Mouse (Mus musculus) midbrain, postnatal 0 days (tissue): ENCODE measurements at regions not wholly inside any gene's neighbourhood (a gene's known extent, or its start where the extent isn't known, plus 50 kb on each side); places are given as distances from the start of the nearest gene placed in this dataset.
A peak's percentile ranks its signal among the peaks of the same experiment; 100 is the strongest.

Experiments
- ATAC-seq: fragments of 200-750 bp; cut with Nextera tagmentation; 2 replicates; pipeline ENCODE4 v1.8.0; 2017; ENCODE audit warnings: moderate number of reproducible peaks, mild to moderate bottlenecking, moderate TSS enrichment, moderate library complexity; ENCODE audit not compliant: low FRiP score
- DNase-seq: peaks from one replicate; pipeline ENCODE4 v3.0.0-alpha.2; 2015; ENCODE audit warnings: low spot score
- H3K27ac ChIP-seq: fragments of 300-500 bp; sonication (generic); 2 replicates; pipeline ENCODE4 v1.5.1; 2014; ENCODE audit warnings: low read depth, mild to moderate bottlenecking, low read length, mixed read lengths
- H3K27me3 ChIP-seq: fragments of 300-500 bp; sonication (generic); 2 replicates; pipeline ENCODE4 v1.6.1; 2014; ENCODE audit warnings: low read length, control low read depth, mixed read lengths; ENCODE audit not compliant: insufficient read depth
- H3K36me3 ChIP-seq: fragments of 300-500 bp; sonication (generic); 2 replicates; pipeline ENCODE4 v1.6.1; 2014; ENCODE audit warnings: low read length, control low read depth, mixed read lengths; ENCODE audit not compliant: insufficient read depth
- H3K4me1 ChIP-seq: fragments of 300-500 bp; sonication (generic); 2 replicates; pipeline ENCODE4 v1.6.1; 2014; ENCODE audit warnings: mild to moderate bottlenecking, control low read depth, antibody characterized with exemption, low read length, mixed read lengths; ENCODE audit not compliant: insufficient read depth
- H3K4me2 ChIP-seq: fragments of 300-500 bp; sonication (generic); 2 replicates; pipeline ENCODE4 v1.6.1; 2014; ENCODE audit warnings: low read depth, mild to moderate bottlenecking, low read length, mixed read lengths; ENCODE audit not compliant: poor library complexity, severe bottlenecking
- H3K4me3 ChIP-seq: fragments of 300-500 bp; sonication (generic); 2 replicates; pipeline ENCODE4 v1.5.1; 2014; ENCODE audit warnings: low read depth, mild to moderate bottlenecking, low read length, moderate library complexity
- H3K9ac ChIP-seq: fragments of 300-500 bp; sonication (generic); replicated peaks from 2 replicates; pipeline ENCODE4 v1.6.1; 2014; ENCODE audit warnings: mild to moderate bottlenecking, low read length, moderate library complexity, mixed read lengths; ENCODE audit not compliant: poor library complexity, severe bottlenecking
- H3K9me3 ChIP-seq: fragments of 300-500 bp; sonication (generic); 2 replicates; pipeline ENCODE4 v1.6.1; 2016; ENCODE audit warnings: low read length, control low read depth
- CTCF ChIP-seq: IDR thresholded peaks from 2 replicates; pipeline ENCODE4 v1.5.1; 2016; ENCODE audit warnings: antibody characterized with exemption, mild to moderate bottlenecking
- WGBS: fragments of 180-500 bp; shearing (Covaris S2); extraction: QIAGEN DNeasy Blood & Tissue Kit; methylation state at CpG from one replicate; pipeline ENCODE4 v1.1.7; 2014; 5-methylcytosine and 5-hydroxymethylcytosine counted together

DNA sequence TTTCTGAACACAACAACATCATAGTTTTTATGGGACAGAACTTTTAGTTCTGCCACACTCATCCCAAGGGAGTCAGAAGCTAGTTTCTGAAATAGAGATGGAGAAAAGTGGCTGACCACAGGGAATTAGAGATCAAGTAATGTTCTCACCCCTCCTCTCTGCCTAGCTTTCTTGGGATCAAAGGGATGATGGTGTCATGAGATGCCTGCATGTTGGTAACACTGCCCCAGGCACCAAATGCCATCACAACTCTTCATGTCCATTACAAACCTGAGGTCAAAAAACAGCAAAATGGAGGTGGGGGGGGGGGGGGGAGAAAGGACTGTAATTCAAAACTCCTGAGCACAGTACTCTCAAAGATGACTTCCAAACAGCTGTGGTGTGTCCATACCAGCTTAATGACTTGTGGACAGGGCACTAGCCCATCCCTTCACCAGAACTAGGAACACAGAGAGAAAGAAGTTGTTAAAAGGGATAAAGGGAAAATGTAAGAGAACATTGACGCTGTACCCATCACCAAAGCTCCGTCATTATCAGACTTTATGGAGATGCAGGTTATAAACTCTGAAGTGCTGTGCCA, 127.9 kb upstream of the Tfap2d start:
- Histone ChIP-seq H3K4me3 (no peak overlapping the region), H3K36me3 (no peaks in the 10 kb centered on the region), H3K27ac (peak overlapping the region; percentile 21; the same call in 1 of the 2 replicates), H3K9ac (no peak overlapping the region), H3K4me2 (no peak overlapping the region), H3K4me1 (no peaks in the 10 kb centered on the region), H3K9me3 (no peaks in the 10 kb centered on the region), H3K27me3 (no peaks in the 10 kb centered on the region)
- DNase-seq, result no peak
- TF ChIP-seq CTCF, result no peak
- no peak for ATAC-seq
- WGBS, result 85% methylated on average over 2 of the region's 2 CpGs

DNA sequence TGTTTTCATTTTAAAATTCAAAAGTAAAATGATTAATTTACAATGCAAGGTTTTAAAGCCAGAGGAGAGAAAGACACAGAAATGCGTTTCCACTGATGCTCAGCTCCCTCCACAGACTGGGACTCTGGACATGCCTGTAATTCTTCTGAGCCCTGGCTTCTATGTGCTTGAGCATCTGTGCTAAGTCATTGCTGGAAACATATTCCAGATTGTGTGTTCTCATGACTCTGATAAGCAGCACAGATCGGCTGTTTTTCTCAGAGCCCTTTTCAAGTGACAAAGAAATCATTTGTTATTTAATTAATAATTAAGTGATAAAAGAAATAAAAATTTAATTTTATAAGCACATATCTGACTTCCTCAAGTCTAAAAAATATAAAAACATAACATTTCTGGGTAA, 127.3 kb upstream of the Tfap2d start:
- Histone ChIP-seq H3K27me3 (no peaks in the 10 kb centered on the region), H3K9me3 (no peaks in the 10 kb centered on the region), H3K27ac (peak overlapping the region; percentile 21; the same call in 1 of the 2 replicates), H3K4me2 (no peak overlapping the region), H3K9ac (no peak overlapping the region), H3K4me3 (no peak overlapping the region), H3K4me1 (no peaks in the 10 kb centered on the region), H3K36me3 (no peaks in the 10 kb centered on the region)
- ATAC-seq, result no peak
- 63% methylated on average over 2 of the region's 2 CpGs for WGBS
- no peak for DNase-seq
- no peak for TF ChIP-seq CTCF

DNA sequence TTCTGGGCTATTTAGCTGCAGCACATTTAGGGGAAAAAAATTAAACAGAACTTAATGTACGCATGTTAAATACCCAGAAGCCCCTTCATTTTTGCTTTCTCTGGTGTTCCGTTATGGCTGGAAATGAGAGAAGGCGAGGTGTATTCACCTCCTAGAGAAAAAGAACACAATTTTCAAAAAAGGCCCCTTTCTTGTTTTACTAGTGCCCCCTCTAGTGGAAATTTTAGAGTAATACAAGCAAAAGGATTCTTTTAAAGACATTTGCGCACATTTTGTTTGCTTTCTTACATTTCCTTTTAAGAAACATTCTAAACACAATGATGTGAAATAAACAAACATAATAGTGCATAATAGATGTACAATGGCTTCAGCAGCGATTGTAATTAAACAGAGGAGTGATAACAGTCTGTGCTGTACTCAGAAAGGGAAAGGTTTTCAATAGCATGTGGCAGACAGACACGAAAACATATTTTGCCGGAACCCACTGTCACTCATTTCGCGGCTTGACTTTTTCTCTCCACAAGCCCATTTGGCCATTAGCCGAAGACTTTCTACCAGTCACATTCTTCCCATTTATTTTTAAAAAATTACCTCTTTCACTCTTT, 126.0 kb upstream of the Tfap2d start:
- H3K4me2 ChIP-seq, result peak overlapping the region; percentile 26
- H3K36me3 ChIP-seq, result no peaks in the 10 kb centered on the region
- H3K9ac ChIP-seq, result no peak overlapping the region
- whole genome bisulfite sequencing, result 34% methylated on average over 10 of the region's 10 CpGs
- 0 out of 2 replicates have a peak overlapping the region, but pooled peaks have one; percentile 51 for H3K27ac ChIP-seq
- H3K4me1 ChIP-seq, result no peaks in the 10 kb centered on the region
- 0 out of 2 replicates have a peak, but pooled peaks have one; percentile 25 for ATAC-seq
- H3K9me3 ChIP-seq, result no peaks in the 10 kb centered on the region
- peak; percentile 65 for DNase-seq
- H3K27me3 ChIP-seq, result no peaks in the 10 kb centered on the region
- TF ChIP-seq CTCF, result peak; percentile 80
- H3K4me3 ChIP-seq, result 0 out of 2 replicates have a peak overlapping the region, but pooled peaks have one; percentile 8

GRCm38 (mm10) chr1:18979141-18979540, 123.7 kb upstream of the Tfap2d start:
- H3K9ac ChIP-seq, result no peak overlapping the region
- TF ChIP-seq CTCF, result no peak
- no peak for DNase-seq
- no peaks in the 10 kb centered on the region for H3K36me3 ChIP-seq
- H3K27me3 ChIP-seq, result no peaks in the 10 kb centered on the region
- 72% methylated on average over 2 of the region's 2 CpGs for WGBS
- no peaks in the 10 kb centered on the region for H3K4me1 ChIP-seq
- H3K4me3 ChIP-seq, result no peak overlapping the region
- ATAC-seq, result no peak
- H3K9me3 ChIP-seq, result no peaks in the 10 kb centered on the region
- H3K27ac ChIP-seq, result 0 out of 2 replicates have a peak overlapping the region, but pooled peaks have one; percentile 18
- H3K4me2 ChIP-seq, result no peak overlapping the region

GRCm38 (mm10) chr1:19016778-19017177, 86.0 kb upstream of the Tfap2d start:
- DNase-seq, result peak; percentile 21
- Histone ChIP-seq H3K27ac (no peak overlapping the region), H3K27me3 (no peaks in the 10 kb centered on the region), H3K4me2 (no peak overlapping the region), H3K36me3 (no peaks in the 10 kb centered on the region), H3K9ac (no peak overlapping the region), H3K4me1 (no peaks in the 10 kb centered on the region), H3K9me3 (no peaks in the 10 kb centered on the region), H3K4me3 (no peak overlapping the region)
- no peak for TF ChIP-seq CTCF
- ATAC-seq, result 0 out of 2 replicates have a peak, but pooled peaks have one; percentile 54
- 70% methylated on average over 1 of the region's 1 CpGs for WGBS
